Mouse (Mus musculus): ENCODE results near the gene Nudt2.

The Nudt2 gene

GRCm38 (mm10) chr4:41464345-41465286, at the start of gene Nudt2, which contains the start of gene Kif24:
Gene Nudt2 (plus strand): TSS chr4:41465151.
Gene Kif24 (minus strand): TSS chr4:41464887.
- in situ Hi-C loops (cut with MboI, MseI): loop anchor here (10.0 kb wide), 1 partner anchor 760 kb away; the partner anchor contains the start of gene Aptx

GRCm38 (mm10) chr4:41416966-41417365, 48.0 kb upstream of the Nudt2 start:
- in situ Hi-C loops (cut with MboI, MseI): no loop called here

GRCm38 (mm10) chr4:41438931-41439330, 26.0 kb upstream of the Nudt2 start:
- in situ Hi-C loops (cut with MboI, MseI): no loop called here

GRCm38 (mm10) chr4:41442790-41443302, 22.1 kb upstream of the Nudt2 start:
- in situ Hi-C loops (cut with MboI, MseI): loop anchor here (5.0 kb wide), 1 partner anchor 49 kb away; no protein-coding TSS in a partner anchor

- in situ Hi-C loops (cut with MboI, MseI): no loop called here
Measured at GRCm38 (mm10) chr4:41447595-41447994, 17.4 kb upstream of the Nudt2 start.

GRCm38 (mm10) chr4:41460690-41461089, 4.3 kb upstream of the Nudt2 start:
- in situ Hi-C loops (cut with MboI, MseI): loop anchor here (10.0 kb wide), 1 partner anchor 756 kb away; the partner anchor contains the start of gene Aptx

GRCm38 (mm10) chr4:41463051-41463738, 1.8 kb upstream of the Nudt2 start:
- in situ Hi-C loops (cut with MboI, MseI): loop anchor here (10.0 kb wide), 1 partner anchor 758 kb away; the partner anchor contains the start of gene Aptx

- in situ Hi-C loops (cut with MboI, MseI): loop anchor here (10.0 kb wide), 1 partner anchor 760 kb away; the partner anchor contains the start of gene Aptx
Measured at GRCm38 (mm10) chr4:41465287-41465665, 325 bp downstream of the Nudt2 start.

GRCm38 (mm10) chr4:41468396-41469080, 3.6 kb downstream of the Nudt2 start:
- in situ Hi-C loops (cut with MboI, MseI): loop anchor here (10.0 kb wide), 1 partner anchor 764 kb away; the partner anchor contains the start of gene Aptx

GRCm38 (mm10) chr4:41469199-41469598, 4.2 kb downstream of the Nudt2 start:
- in situ Hi-C loops (cut with MboI, MseI): loop anchor here (10.0 kb wide), 1 partner anchor 764 kb away; the partner anchor contains the start of gene Aptx

GRCm38 (mm10) chr4:41470051-41470683, 5.2 kb downstream of the Nudt2 start:
- in situ Hi-C loops (cut with MboI, MseI): no loop called here

- in situ Hi-C loops (cut with MboI, MseI): no loop called here
Measured at GRCm38 (mm10) chr4:41470684-41471383, 5.9 kb downstream of the Nudt2 start.

- in situ Hi-C loops (cut with MboI, MseI): no loop called here
Measured at GRCm38 (mm10) chr4:41471384-41471689, 6.4 kb downstream of the Nudt2 start.

GRCm38 (mm10) chr4:41477648-41478160, 12.8 kb downstream of the Nudt2 start:
- in situ Hi-C loops (cut with MboI, MseI): no loop called here

- in situ Hi-C loops (cut with MboI, MseI): no loop called here
Measured at GRCm38 (mm10) chr4:41478751-41479455, 14.0 kb downstream of the Nudt2 start.

GRCm38 (mm10) chr4:41479456-41479804, 14.5 kb downstream of the Nudt2 start:
- in situ Hi-C loops (cut with MboI, MseI): no loop called here

- in situ Hi-C loops (cut with MboI, MseI): no loop called here
Measured at GRCm38 (mm10) chr4:41480254-41480653, 15.3 kb downstream of the Nudt2 start.

GRCm38 (mm10) chr4:41481601-41482017, 16.7 kb downstream of the Nudt2 start:
- in situ Hi-C loops (cut with MboI, MseI): no loop called here

- in situ Hi-C loops (cut with MboI, MseI): loop anchor here (5.0 kb wide), 1 partner anchor 51 kb away; no protein-coding TSS in a partner anchor
Measured at GRCm38 (mm10) chr4:41492951-41493350, 28.0 kb downstream of the Nudt2 start.

All from regulatory T cell (primary cell).